8 mouse cellular contexts compared by ENCODE assay signal in genomic region chr11:88069246-88069570, GRCm38 (mm10). TPM values are rescaled to one million over a fixed set of nuclear protein-coding genes. Genes with fewer than 3 reads are reported as not detected.
DNase-seq lines count a peak whose midpoint lies in the region; ATAC-seq and TF ChIP-seq lines count a peak whose summit lies in the region.

No protein-coding gene starts in this region.

- H3K9me3 ChIP-seq in erythroblast, embryonic 14.5 days (ENCODE audit: control insufficient read depth, low read length), result no peaks in the 10 kb centered on the region
- no peaks in the 10 kb centered on the region for H3K9me3 ChIP-seq in liver, embryonic 12.5 days (replicated peaks)

- H3K9ac ChIP-seq in liver, embryonic 12.5 days, result peak overlapping the region; percentile 91

- no peak for TF ChIP-seq CTCF in testis, adult 2 months (IDR thresholded peaks at IDR 0.05; ENCODE audit: control insufficient read depth, insufficient read depth, insufficient replicate concordance, low read depth, low read length)

- peaks cover 34% of the 10 kb centered on the region for H3K4me1 ChIP-seq in erythroblast, embryonic 14.5 days (ENCODE audit: control insufficient read depth)
- H3K4me1 ChIP-seq in testis, adult 2 months (ENCODE audit: control insufficient read depth, insufficient read depth, low read length), result peaks cover 7% of the 10 kb centered on the region; the same call in 1 of the 2 replicates
- peaks cover 54% of the 10 kb centered on the region for H3K4me1 ChIP-seq in liver, embryonic 12.5 days

- peaks cover 21% of the 10 kb centered on the region for H3K36me3 ChIP-seq in erythroblast, embryonic 14.5 days (ENCODE audit: control insufficient read depth)
- no peaks in the 10 kb centered on the region; the same call in 1 of the 2 replicates for H3K36me3 ChIP-seq in testis, adult 2 months (ENCODE audit: control insufficient read depth, insufficient read depth, low read length)
- peaks cover 15% of the 10 kb centered on the region for H3K36me3 ChIP-seq in liver, embryonic 12.5 days

- under 1% methylated on average over 12 of the region's 12 CpGs for WGBS in liver, embryonic 12.5 days (ENCODE audit: insufficient replicate concordance)

- H3K27me3 ChIP-seq in erythroblast, embryonic 14.5 days (ENCODE audit: control insufficient read depth), result peaks cover 5% of the 10 kb centered on the region
- H3K27me3 ChIP-seq in testis, adult 2 months (ENCODE audit: control insufficient read depth, insufficient read depth, low read length), result no peaks in the 10 kb centered on the region
- no peaks in the 10 kb centered on the region for H3K27me3 ChIP-seq in liver, embryonic 12.5 days (replicated peaks)

- peak overlapping the region; percentile 79 for H3K4me3 ChIP-seq in erythroblast, embryonic 14.5 days (replicated peaks)
- H3K4me3 ChIP-seq in testis, adult 2 months (ENCODE audit: control insufficient read depth, low read depth, low read length), result peak overlapping the region; percentile 99
- H3K4me3 ChIP-seq in liver, embryonic 12.5 days, result peak overlapping the region; percentile 95

- TF ChIP-seq POLR2A in testis, adult 2 months (IDR thresholded peaks at IDR 0.05; ENCODE audit: control insufficient read depth, low read depth, low read length), result 0 out of 2 replicates have a peak, but pooled peaks have one; percentile 17

- no peak for DNase-seq in testis, postnatal 10 days (ENCODE audit: low spot score)
- DNase-seq in left cerebral cortex, adult 18-20 months (ENCODE audit: low spot score in 2 of 2), result no peak
- DNase-seq in adrenal gland, adult 18-20 months (ENCODE audit: low spot score in 2 of 2), result no peak
- no peak for DNase-seq in T-cell, adult 2 months (ENCODE audit: low spot score)

- H3K27ac ChIP-seq in testis, adult 2 months (ENCODE audit: control insufficient read depth, insufficient read depth, low read depth, low read length), result no peak overlapping the region
- peak overlapping the region; percentile 94 for H3K27ac ChIP-seq in liver, embryonic 12.5 days

- peak overlapping the region; percentile 91 for H3K4me2 ChIP-seq in liver, embryonic 12.5 days

- ATAC-seq in erythroblast, adult 5-6 weeks (replicated peaks; ENCODE audit: low FRiP score, poor library complexity, severe bottlenecking), result no peak
- ATAC-seq in liver, embryonic 12.5 days, result no peak

RNA-seq across cellular contexts. Expression of gene Vezf1, which starts 1.1 kb away (rescaled TPM):
- polyA plus RNA-seq in erythroblast, embryonic 14.5 days (2012), result 0.24 and 0.38 TPM in 2 replicates
- 15.8 and 23.4 TPM in 2 replicates for total RNA-seq in erythroblast, adult 5-6 weeks (2015; ENCODE audit: low replicate concordance)
- total RNA-seq in erythroblast, adult 5-6 weeks (2017; ENCODE audit: low replicate concordance), result 7.9 and 11.7 TPM in 2 replicates
- 4.1 and 4.4 TPM in 2 replicates for polyA plus RNA-seq in testis, adult 2 months (2012; rRNA removed)
- polyA plus RNA-seq in liver, embryonic 12.5 days (2016; fragmentation: Nextera tagmentation; extraction: Ambion mirVana), result 14.6 TPM in 2 replicates
- 10 to 100 TPM; 28.1 to 29.4 TPM for total RNA-seq in left cerebral cortex, adult 18-20 months (2021)
- 10 to 100 TPM; 42.4 to 44.5 TPM for total RNA-seq in adrenal gland, adult 18-20 months (2021)

RNA-seq across cellular contexts. Expression of gene Srsf1, which starts 22.0 kb away (rescaled TPM):
- 15.5 and 18.3 TPM in 2 replicates for polyA plus RNA-seq in erythroblast, embryonic 14.5 days (2012)
- 216 and 317 TPM in 2 replicates for total RNA-seq in erythroblast, adult 5-6 weeks (2015; ENCODE audit: low replicate concordance)
- 505 and 650 TPM in 2 replicates for total RNA-seq in erythroblast, adult 5-6 weeks (2017; ENCODE audit: low replicate concordance)
- polyA plus RNA-seq in testis, adult 2 months (2012; rRNA removed), result 68.5 and 95.9 TPM in 2 replicates
- 272 and 273 TPM in 2 replicates for polyA plus RNA-seq in liver, embryonic 12.5 days (2016; fragmentation: Nextera tagmentation; extraction: Ambion mirVana)
- 100 to 1,000 TPM; 179 to 200 TPM for total RNA-seq in left cerebral cortex, adult 18-20 months (2021)
- total RNA-seq in adrenal gland, adult 18-20 months (2021), result 100 to 1,000 TPM; 219 TPM

RNA-seq across cellular contexts. Expression of gene Cuedc1, which starts 28.6 kb away (rescaled TPM):
- 0.05 and 0.13 TPM in 2 replicates for polyA plus RNA-seq in erythroblast, embryonic 14.5 days (2012)
- total RNA-seq in erythroblast, adult 5-6 weeks (2015; ENCODE audit: low replicate concordance), result 2.7 TPM in 1 of 2 replicates, not detected in the other
- 0.98 TPM in 1 of 2 replicates, not detected in the other for total RNA-seq in erythroblast, adult 5-6 weeks (2017; ENCODE audit: low replicate concordance)
- 1.9 and 3.9 TPM in 2 replicates for polyA plus RNA-seq in testis, adult 2 months (2012; rRNA removed)
- 3.4 and 4.6 TPM in 2 replicates for polyA plus RNA-seq in liver, embryonic 12.5 days (2016; fragmentation: Nextera tagmentation; extraction: Ambion mirVana)
- total RNA-seq in left cerebral cortex, adult 18-20 months (2021), result 10 to 100 TPM; 27.4 to 28.5 TPM
- 10 to 100 TPM; 40.2 to 42.4 TPM for total RNA-seq in adrenal gland, adult 18-20 months (2021)

Comparison
In these comparisons a context has a peak if more than half of its experiments do, and no peak if none do; other contexts are left out.
1. RNA of gene Cuedc1, which starts 28.6 kb away (total RNA-seq): 40.2 to 42.4 TPM in adrenal gland, adult 18-20 months and 27.4 to 28.5 TPM in left cerebral cortex, adult 18-20 months; 0.98 to 2.7 TPM in erythroblast, adult 5-6 weeks; every median in the first group is over 4 times any median in the second.
2. Peak in every context shown above with its lines, with median percentiles within 50 percentile points of each other: H3K4me3 ChIP-seq.